Mouse (Mus musculus) granulocyte monocyte progenitor cell, adult 5-6 weeks (primary cell): ENCODE results near the gene Ascl1. TPM values are rescaled to one million over a fixed set of nuclear protein-coding genes. Genes with fewer than 3 reads are reported as not detected.

Experiments
- ATAC-seq: replicated peaks from 2 replicates; pipeline ENCODE4 v1.8.0; 2016; ENCODE audit warnings: mild to moderate bottlenecking, moderate TSS enrichment, inconsistent platforms; ENCODE audit not compliant: poor library complexity, severe bottlenecking
- total RNA-seq, 2 experiments: library from RNA; stranded (forward) in 1 of 2; stranded (reverse) in 1 of 2; fragments of 200-712, 200-1000 nt in 1 of 2; fragments of >200 nt in 1 of 2; fragmentation: Nextera tagmentation in 1 of 2; gene quantifications; 2 replicates each; pipeline ENCODE4 v1.2.3; 2014 to 2017

Ascl1 gene
- total RNA-seq (2014; fragmentation: Nextera tagmentation) (not detected in 2 replicates), total RNA-seq (2017) (not detected in 2 replicates)

DNA sequence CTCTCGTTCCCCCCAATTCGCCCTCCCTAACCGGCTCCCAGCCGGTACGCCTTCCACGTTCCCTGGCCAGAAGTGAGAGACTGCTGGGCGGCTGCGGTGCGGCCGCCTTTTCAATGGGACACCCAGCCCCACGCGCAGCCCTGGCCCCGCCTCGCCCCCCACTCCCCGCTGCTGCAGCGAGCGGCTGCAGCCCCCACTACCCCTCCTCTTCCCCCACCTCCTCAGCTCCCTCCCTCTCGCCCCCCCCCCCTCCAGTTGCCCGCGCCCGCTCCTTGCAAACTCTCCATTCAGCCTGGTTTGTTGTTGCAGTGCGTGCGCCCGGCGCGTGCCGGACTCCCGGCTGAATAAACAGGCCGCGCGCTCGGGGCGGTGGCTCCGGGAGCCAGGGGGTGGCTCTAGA lies at the start of gene Ascl1:
TSS of gene Ascl1 (minus strand) at position 85 of the 400 bp plus-strand sequence.
- ATAC-seq: no peak

DNA sequence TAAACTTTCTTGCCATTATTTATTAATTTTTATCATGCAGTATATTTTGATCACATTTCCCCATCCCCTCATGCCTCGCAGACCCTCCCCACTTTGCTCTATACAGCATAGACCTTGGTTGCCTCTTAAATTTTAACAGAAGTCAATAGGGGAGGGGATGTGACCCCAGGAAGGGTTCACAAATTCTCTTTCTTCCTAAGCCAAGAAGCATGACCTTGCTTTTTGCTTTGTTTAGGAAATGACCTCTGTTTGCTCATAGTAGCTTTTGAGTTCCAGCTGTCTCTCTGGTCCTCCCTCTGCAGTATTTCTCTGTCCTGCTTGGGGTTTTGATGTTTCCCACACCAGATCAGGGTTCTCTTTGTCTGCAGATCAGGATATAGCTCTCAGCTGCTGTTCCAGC lies 40.7 kb upstream of the Ascl1 start:
- ATAC-seq: no peak

DNA sequence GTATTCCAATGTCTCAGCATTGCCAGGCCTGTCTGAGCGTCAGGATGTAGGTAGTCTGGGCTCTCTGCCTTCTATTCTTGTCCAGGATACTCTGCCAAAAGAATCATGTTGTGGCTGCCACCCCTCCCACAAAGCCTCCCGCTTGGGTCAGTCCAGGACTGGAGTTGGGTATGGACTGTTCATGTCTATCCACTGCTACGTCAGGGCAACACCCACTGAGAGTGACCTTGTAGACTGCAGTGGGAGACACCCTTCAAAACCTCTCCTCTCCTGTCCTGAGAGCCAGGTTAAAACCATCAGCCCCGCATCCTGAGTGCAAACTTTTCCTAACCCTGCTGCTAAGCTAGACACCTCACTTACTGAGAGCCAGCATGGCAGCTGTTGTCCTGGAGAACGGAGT lies 28.2 kb upstream of the Ascl1 start, which contains the start of gene Pah:
TSS of gene Pah (plus strand) at position 150 of the 400 bp plus-strand sequence.
- no peak for ATAC-seq

DNA sequence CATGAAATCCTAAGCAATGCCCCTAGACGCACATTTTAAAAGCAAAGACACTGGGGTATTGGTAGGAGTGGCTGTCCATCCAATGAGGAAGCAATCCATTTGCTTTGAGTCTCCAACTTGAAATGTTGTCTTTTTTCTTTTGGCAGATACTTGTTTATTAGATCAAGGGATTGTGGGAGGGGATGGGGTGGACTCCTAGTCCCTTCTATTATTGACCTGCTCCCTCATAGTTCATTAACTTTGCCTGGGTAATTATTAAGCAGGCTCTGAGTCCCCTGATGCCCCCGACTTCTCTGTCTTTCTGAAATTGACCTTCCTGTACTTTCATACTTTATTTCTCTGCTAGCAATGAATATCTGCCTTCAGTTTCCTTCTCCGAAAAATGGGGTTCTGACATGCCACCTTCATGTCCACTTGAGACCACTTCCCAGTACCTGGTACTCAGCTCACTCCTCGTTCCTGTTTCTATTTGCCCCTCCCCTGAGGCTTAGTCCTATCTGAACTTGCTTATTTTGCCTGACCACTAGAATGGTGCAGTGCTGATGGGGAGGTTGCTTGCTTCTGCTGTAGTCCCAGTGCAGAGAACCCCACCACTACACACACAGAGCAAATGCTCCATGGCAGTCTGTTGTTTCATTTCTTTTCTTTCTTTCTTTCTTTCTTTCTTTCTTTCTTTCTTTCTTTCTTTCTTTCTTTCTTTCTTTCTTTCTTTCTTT lies 27.1 kb upstream of the Ascl1 start:
- no peak for ATAC-seq

DNA sequence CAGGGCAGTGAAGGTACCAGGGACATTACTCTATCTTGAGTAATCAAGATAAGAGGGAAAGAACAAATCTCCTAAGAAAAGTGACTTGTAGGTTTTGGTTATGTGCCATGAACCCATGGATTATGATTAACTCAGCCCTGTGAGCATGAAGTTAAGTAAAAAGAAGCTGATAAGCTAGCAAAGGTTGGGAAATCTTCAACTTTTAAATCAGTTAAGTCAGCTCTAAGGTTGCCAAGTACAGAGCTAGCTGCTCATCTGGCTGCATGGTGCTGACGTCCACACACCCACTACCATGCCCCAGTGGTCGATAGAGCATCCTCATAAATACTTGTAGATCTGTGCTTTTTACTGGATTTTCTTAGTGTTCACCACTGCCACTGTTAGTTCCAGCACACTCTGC lies 25.1 kb upstream of the Ascl1 start:
- no peak for ATAC-seq

DNA sequence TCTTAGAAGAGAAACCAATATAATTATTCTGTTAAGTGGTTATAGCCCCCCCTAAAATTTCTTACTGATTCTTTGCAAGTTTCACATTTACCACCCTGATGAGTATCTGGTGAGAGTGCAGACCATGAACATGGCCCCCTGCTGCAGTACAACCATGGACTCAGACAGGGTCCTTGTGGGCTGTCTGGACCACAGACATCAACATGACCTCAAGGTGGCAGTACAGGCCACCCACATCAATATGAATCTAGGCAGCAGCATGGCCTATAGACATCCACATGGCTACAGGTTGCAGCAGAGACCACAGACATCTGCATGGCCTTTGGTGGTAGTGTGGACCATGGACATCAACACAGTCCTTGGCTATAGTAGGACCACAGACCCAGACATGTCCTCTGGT lies 19.6 kb upstream of the Ascl1 start:
- ATAC-seq: no peak

DNA sequence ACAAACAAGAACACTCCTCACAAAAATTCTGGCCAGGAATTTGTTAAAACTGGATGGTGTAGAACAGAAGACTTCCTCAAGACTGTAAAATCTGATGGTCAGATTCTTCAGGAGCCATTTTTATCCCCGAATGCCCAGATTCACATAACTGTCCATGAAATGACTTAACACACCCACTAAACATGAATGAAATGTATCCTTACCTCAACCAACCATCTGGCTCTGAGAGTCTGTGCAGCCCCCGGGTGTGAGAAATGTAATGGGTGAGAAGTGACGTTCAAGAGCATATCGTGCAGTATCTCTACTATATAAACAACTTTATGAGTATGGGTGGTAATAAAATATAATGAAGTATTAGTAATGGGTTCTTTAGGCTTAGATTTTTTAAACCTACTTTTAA lies 15.1 kb upstream of the Ascl1 start:
- ATAC-seq: no peak

DNA sequence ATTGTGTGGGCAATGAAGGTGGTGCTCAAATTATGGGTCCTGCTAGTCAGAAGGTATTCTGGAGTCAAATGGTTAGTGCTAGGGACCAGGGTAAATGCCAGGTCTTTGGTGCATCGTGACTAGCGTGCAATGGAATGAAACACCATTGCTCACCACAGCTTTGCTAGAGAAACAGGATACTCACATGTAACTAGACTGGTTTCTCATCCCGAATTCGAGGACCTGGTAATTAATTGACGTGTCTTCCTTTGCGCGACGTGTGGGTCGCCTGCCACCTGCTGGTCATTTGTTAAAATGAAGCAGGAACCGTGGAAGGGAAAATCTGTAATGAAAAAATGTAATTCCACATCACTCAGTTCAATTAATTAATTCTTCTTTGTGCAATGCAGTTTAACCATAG lies 10.5 kb upstream of the Ascl1 start:
- peak; percentile 72 for ATAC-seq

DNA sequence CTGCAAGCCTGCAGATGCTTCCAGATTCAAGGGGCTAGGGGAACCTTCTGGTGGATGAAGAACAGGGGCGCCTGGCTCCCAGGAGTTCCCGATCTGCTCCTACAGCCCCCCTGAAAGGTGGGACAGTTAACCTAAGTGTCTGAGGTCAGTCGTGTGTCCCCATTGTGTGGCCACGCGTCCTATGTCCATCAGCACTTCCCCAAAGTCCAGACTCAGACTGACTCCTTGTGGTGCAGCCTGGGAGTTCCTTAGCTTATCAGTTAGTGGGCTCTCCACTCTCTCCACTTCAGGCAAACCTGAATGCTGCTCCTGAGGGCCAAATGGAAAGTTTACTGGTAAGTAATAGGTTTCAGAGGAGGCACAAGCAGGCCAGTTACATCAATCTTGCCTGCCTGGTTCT lies 8.8 kb upstream of the Ascl1 start:
- ATAC-seq: no peak

DNA sequence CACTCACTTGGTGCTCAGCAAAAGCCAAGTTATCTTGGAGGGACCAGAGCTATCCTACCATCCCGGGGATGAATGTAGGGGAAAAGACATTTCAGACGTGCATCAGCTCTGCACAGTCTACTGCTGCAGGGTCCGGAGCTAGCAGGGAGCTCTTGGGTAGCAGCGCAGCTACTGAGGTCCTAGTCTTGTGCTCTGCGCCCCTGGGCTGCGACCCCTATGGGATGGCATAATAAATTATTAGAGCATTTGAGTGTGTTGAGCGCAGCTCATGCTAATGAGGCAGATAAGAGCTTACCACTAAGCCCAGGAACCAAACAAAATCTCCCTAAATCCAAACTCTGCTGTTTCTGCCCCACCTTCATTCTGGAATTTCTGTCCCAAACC lies 8.2 kb upstream of the Ascl1 start:
- ATAC-seq: no peak

DNA sequence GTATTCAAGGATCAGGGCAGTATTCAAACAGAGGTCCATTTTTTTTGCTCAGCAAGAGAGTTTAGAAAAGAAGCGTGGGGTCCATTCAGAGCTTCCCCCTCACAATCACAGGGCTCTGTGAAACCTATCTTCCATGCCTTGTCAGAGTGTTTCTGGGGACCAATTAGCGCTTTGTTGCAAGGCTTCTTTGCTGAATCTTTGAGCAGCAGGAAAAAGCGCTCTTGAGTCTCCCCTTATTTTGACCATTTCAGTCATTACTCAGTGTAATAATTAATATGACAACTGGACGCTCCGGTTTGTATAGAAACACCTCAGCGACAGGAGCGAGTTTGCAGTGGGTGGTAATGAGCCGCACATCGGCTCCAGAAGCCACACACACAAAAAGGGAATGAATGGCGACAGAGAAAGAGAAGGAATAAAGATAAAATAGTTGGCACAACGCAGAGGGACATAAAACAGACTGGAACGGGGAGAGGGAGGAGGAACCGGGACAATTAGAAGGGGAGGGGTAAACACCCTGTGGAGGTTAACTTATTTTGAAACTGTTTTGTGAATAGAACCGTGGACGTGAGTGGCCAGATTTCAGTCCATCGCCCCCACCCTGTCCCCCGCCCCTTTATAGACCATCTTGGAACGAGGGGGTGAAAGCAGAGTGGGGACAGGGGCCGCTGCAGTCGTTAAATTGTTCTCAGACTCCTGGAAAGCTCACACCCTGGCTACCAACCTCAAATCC lies 7.6 kb upstream of the Ascl1 start:
- no peak for ATAC-seq

DNA sequence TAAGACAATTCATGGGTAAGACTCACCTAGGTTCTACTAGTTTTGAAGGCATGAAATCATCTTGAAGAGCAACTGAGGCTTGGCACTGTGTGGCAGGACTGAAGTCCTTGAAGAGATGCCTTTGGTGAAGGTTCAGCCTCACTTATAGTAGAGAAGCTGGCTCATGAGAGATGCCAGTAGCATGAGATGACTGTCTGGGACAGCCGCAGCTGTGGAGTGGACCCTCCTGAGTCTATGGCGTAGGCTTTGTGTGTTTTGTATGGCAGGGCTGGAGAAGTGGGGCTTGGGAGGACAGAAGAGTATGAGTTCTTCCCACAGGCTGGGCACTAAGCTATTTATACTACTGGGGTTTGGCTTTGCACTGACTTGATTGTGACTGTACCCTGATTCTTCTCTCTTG lies 3.6 kb upstream of the Ascl1 start:
- no peak for ATAC-seq

DNA sequence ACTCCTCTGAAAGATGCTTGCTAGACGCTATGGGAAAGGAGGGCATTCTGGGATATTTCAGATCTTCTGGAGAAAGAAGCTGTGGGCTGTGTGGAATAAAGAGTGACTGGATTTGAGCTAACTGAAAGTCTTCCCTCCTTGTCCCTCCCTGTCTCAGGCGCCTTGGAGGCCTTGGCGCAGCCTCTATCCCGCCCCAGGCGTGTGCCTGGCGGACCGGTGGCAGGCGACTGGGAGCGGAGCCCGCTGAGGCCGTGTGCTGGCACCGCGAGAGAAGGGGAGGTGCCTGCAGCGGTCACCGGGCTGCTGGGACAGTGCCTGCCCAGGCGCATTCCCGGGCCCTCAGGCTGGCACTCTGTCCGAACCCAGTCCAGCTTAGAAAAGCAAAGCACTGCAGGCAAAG lies 1.1 kb upstream of the Ascl1 start:
- no peak for ATAC-seq

DNA sequence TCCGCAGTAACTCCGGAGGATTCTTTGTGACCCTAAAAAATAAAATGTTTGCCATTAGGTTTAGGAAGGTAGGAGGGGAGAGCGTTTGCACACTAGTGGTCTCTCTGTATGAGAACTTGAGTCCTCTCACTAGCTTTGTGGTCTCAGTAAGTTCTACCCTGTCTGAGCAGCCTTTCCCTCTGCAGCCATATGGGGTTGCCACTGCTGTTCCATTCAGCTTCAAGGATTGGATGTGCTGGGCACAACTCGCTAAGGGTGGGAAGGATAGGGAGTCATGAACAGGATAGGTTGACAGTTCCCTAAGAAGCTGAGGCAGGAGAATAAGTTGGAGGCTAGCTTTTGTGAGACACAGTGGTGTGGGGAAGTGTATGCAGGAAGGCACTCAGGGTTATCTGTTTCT lies 716 bp upstream of the Ascl1 start:
- no peak for ATAC-seq

DNA sequence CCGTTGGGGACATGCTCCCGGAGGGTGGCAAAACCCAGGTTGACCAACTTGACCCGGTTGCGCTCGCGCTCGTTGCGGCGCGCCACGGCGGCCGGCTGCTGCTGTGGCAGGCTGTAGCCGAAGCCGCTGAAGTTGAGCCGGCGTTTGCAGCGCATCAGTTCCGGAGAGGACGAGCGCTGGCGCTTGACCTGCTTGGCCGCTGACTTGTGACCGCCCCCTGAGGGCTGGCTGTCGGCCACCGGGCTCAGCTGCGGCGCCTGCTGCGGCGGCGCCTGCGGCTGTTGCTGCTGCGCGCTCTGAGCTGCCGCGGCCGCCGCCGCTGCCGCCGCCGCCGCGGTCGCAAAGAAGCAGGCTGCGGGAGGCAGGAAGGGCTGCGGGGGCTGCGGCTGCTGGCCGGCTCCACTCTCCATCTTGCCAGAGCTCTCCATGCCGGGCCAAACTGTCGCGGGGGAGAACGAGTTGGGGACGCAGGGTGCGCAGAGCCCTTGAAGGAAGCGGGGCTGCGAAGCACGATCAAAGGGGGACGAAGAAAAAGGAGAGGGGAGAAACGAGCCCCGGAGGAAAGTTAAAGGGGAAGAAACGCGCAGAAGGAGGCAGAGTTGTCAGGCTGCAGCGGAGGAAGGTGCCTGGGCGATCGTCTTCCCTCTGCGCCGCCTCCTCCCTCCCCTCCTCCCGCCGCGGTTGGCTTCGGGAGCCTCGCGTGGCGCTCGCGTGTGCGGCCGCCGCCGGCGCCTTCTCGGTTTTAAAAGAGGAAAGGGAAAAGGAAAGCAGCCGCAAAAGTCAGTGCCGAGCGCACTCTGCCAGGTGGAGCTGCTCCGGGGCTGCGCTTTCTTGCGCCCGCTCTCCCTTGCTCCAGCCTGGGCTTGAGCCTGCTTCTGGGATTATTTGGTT lies 554 bp downstream of the Ascl1 start:
- ATAC-seq: peak; percentile 64

DNA sequence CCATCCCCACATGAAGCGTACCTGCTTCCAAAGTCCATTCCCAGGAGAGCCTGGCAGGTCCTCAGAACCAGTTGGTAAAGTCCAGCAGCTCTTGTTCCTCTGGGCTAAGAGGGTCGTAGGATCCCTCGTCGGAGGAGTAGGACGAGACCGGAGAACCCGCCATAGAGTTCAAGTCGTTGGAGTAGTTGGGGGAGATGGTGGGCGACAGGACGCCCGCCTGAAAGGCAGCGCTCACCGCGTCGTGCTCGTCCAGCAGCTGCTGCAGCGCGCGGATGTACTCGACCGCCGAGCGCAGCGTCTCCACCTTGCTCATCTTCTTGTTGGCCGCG lies 1.2 kb downstream of the Ascl1 start:
- ATAC-seq: peak; percentile 34; the same call in 1 of the 2 replicates

DNA sequence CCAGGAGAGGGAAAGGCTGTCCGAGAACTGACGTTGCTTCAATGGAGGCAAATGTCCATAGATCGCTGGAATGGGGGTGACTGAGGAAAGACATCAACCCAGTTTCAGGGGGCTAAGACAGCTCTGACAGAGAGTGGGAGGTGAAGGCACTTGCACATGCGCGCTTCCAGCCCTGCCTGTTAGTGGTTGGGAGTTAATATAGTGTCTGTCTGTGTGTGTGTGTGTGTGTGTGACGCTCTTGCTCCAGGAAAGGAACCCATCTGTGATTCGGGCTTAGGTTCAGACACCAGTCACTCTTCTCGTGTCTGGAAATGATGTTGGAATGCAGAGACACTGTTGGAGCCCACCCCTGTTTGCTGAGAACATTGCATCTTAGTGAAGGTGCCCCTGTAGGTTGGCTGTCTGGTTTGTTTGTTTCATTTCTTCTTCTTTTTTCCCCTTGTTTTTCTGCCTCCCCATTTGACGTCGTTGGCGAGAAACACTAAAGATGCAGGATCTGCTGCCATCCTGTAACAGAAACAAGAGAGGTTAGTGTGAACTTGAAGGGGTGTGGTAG lies 1.9 kb downstream of the Ascl1 start:
- ATAC-seq: no peak

DNA sequence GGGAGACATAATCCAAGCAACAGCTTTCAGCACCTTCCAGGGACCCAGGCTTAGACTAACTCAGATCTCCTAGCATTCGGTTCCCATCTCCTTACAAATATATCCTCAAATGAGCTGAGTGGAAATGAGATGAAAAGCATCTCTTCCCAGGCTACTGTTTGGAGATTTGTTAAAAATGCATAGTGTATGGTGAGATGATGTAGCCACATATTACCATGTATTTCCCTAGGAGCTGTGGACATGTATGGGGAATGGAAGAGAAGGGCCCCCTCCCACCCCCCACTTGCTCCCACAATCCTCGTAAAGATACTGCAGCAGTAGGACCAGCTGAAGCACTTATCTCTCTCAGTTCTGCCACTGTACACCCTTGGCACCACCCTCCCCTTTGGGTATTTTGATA lies 3.1 kb downstream of the Ascl1 start:
- ATAC-seq: no peak

DNA sequence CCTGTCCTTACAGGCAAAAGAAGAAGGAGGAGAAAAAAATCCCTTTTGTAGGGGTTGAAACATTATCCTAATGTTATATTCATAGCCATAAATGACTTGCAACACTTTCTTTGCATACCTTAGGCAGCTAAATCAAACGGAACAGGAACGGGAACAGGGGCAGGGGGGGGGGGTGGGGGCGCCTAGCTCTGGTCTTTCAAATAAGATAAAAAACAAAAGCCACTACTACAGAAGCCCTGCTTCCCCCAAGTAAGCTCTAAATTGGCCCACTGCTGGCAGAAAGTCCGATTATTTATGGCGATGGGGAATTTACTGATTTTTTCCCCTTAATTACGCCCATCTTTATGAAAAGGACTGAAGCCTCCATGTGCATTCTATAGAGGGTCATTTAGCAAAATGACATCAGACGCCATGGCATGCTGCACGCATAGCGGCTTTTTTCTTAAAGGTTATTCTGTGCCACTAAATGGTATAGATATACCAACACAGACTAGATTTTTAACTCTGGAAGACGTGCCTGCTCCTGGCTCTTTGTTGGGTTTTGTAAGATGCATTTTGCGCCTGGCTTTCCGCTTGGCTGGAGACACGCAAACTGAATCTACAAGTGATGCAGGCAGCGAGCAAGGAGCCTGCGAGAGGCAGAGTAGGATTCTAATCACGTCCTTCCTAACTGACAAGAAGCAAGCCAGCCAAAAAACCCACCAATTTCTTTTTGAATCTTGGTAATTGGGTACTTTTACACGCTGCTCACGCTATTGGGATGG lies 4.0 kb downstream of the Ascl1 start:
- ATAC-seq: no peak
